In genomic region chr15:36901830-36902285, GRCm38 (mm10) we compare ENCODE assay signal across 8 mouse cellular contexts.
A peak's percentile ranks its signal among the peaks of the same experiment; 100 is the strongest.
DNase-seq lines count a peak whose midpoint lies in the region; ATAC-seq and TF ChIP-seq lines count a peak whose summit lies in the region.

No protein-coding gene starts in this region.

- H3K9ac ChIP-seq in lung, embryonic 14.5 days, result no peak overlapping the region

- no peak for TF ChIP-seq CTCF in lung, embryonic 14.5 days (IDR thresholded peaks at IDR 0.05; ENCODE audit: low read depth)
- no peak for TF ChIP-seq CTCF in lung, adult 2 months (IDR thresholded peaks at IDR 0.05; ENCODE audit: insufficient read depth, low read length)

- no peaks in the 10 kb centered on the region for H3K9me3 ChIP-seq in lung, embryonic 14.5 days (ENCODE audit: low read depth, low read length)

- H3K4me1 ChIP-seq in lung, embryonic 14.5 days (ENCODE audit: insufficient read depth), result peaks cover 18% of the 10 kb centered on the region
- peaks cover 9% of the 10 kb centered on the region for H3K4me1 ChIP-seq in lung, adult 2 months (ENCODE audit: control insufficient read depth, insufficient read depth, low read length)

- no peak overlapping the region; the same call in 1 of the 2 replicates for H3K27ac ChIP-seq in lung, embryonic 14.5 days (ENCODE audit: low read depth)

- H3K4me3 ChIP-seq in lung, embryonic 14.5 days (ENCODE audit: low read depth, low read length), result no peak overlapping the region
- H3K4me3 ChIP-seq in lung, adult 2 months (replicated peaks; ENCODE audit: extremely low read depth, low read depth, low read length), result no peak overlapping the region

- H3K4me2 ChIP-seq in lung, embryonic 14.5 days, result 0 out of 2 replicates have a peak overlapping the region, but pooled peaks have one; percentile 18

- TF ChIP-seq POLR2A in lung, adult 2 months (IDR thresholded peaks at IDR 0.05; ENCODE audit: borderline replicate concordance, extremely low read depth, low read depth, low read length), result no peak

- 3% methylated on average over 7 of the region's 7 CpGs for WGBS in lung, embryonic 14.5 days
- WGBS in lung, adult 2 months, result 21% methylated on average over 7 of the region's 7 CpGs

- peak; percentile 85 for DNase-seq in lung, embryonic 14.5 days
- no peak for DNase-seq in lung, adult 2 months
- DNase-seq in embryo, embryonic 11 days, result peak; percentile 81
- DNase-seq in heart, postnatal 10 days, result peak; percentile 29 to 44
- DNase-seq in layer of hippocampus, postnatal 10 days (ENCODE audit: low spot score in 2 of 2), result peak; percentile 64 to 70
- DNase-seq in lung, postnatal 14 days, result peak; percentile 39
- peak; percentile 28 for DNase-seq in retina, postnatal 7 days (ENCODE audit: low read depth, low spot score)
- DNase-seq in urinary bladder, postnatal 14 days (ENCODE audit: low spot score), result no peak

- H3K36me3 ChIP-seq in lung, embryonic 14.5 days (ENCODE audit: insufficient read depth), result no peaks in the 10 kb centered on the region

- no peaks in the 10 kb centered on the region for H3K27me3 ChIP-seq in lung, embryonic 14.5 days (ENCODE audit: insufficient read depth, low read length)

- intact Hi-C loops in heart, postnatal 10 days (cut with DNase I), result no loop called here

- ATAC-seq in lung, embryonic 14.5 days (ENCODE audit: insufficient read depth), result peak; percentile 90

Comparison
In these comparisons a context has a peak if more than half of its experiments do, and no peak if none do; other contexts are left out.
1. DNase-seq: peak in lung, embryonic 14.5 days (single experiment), embryo, embryonic 11 days (single experiment), heart, postnatal 10 days (2 of 2), layer of hippocampus, postnatal 10 days (2 of 2), lung, postnatal 14 days (single experiment) and retina, postnatal 7 days (single experiment); none in lung, adult 2 months (single experiment) and urinary bladder, postnatal 14 days (single experiment).